Mouse (Mus musculus) bone marrow, adult 2 months (tissue): ENCODE data around the gene Olfr1221.

Source experiments
- CTCF ChIP-seq: fragments of 200-500 bp; IDR thresholded peaks from 2 replicates; pipeline ENCODE4 v1.5.1; 2011; ENCODE audit warnings: low read length, control low read depth; ENCODE audit not compliant: control insufficient read depth, insufficient read depth
- POLR2A ChIP-seq: fragments of 200-500 bp; IDR thresholded peaks from 2 replicates; pipeline ENCODE4 v1.6.1; 2011; ENCODE audit warnings: low read depth, mild to moderate bottlenecking, control low read depth, low read length, borderline replicate concordance; ENCODE audit not compliant: control insufficient read depth

GRCm38 (mm10) chr2:89081487-89081886 is 35.6 kb downstream of the Olfr1221 start:
- TF ChIP-seq CTCF (no peak), POLR2A (no peak)
